Mouse (Mus musculus) bone marrow, adult 2 months (tissue): Measurements from ENCODE around the gene Csnk2b. TPM values are rescaled to one million over a fixed set of nuclear protein-coding genes. Genes with fewer than 3 reads are reported as not detected.

ENCODE experiments used
- H3K27ac ChIP-seq: fragments of 200-500 bp; 2 replicates; pipeline ENCODE4 v1.5.1; 2012; ENCODE audit warnings: low read depth, mild to moderate bottlenecking, control low read depth, inconsistent platforms, low read length; ENCODE audit not compliant: control insufficient read depth, poor library complexity, insufficient read depth
- H3K4me1 ChIP-seq: fragments of 200-500 bp; 2 replicates; pipeline ENCODE4 v1.6.1; 2011; ENCODE audit warnings: low read length; ENCODE audit not compliant: control insufficient read depth, insufficient read depth
- H3K4me3 ChIP-seq: fragments of 200-500 bp; replicated peaks from 2 replicates; pipeline ENCODE3; 2011; ENCODE audit warnings: mild to moderate bottlenecking, low read depth, low read length, control low read depth; ENCODE audit not compliant: control insufficient read depth
- CTCF ChIP-seq: fragments of 200-500 bp; IDR thresholded peaks from 2 replicates; pipeline ENCODE4 v1.5.1; 2011; ENCODE audit warnings: low read length, control low read depth; ENCODE audit not compliant: control insufficient read depth, insufficient read depth
- POLR2A ChIP-seq: fragments of 200-500 bp; IDR thresholded peaks from 2 replicates; pipeline ENCODE4 v1.6.1; 2011; ENCODE audit warnings: low read depth, mild to moderate bottlenecking, control low read depth, low read length, borderline replicate concordance; ENCODE audit not compliant: control insufficient read depth
- whole genome bisulfite sequencing: fragments of 180-500 bp; shearing (Covaris S2); methylation state at CpG from one replicate; pipeline ENCODE4 v1.1.7; 2018; 5-methylcytosine and 5-hydroxymethylcytosine counted together
- polyA plus RNA-seq: library from polyadenylated mRNA; stranded (reverse); fragments of >200 nt; gene quantifications from 2 replicates; pipeline ENCODE4 v1.2.4, GENCODE M21; 2011; ENCODE audit warnings: low replicate concordance; ENCODE audit not compliant: missing spikeins, insufficient read depth, insufficient read length

Gene Csnk2b
- polyA plus RNA-seq, 1 experiment, result 166 TPM

DNA sequence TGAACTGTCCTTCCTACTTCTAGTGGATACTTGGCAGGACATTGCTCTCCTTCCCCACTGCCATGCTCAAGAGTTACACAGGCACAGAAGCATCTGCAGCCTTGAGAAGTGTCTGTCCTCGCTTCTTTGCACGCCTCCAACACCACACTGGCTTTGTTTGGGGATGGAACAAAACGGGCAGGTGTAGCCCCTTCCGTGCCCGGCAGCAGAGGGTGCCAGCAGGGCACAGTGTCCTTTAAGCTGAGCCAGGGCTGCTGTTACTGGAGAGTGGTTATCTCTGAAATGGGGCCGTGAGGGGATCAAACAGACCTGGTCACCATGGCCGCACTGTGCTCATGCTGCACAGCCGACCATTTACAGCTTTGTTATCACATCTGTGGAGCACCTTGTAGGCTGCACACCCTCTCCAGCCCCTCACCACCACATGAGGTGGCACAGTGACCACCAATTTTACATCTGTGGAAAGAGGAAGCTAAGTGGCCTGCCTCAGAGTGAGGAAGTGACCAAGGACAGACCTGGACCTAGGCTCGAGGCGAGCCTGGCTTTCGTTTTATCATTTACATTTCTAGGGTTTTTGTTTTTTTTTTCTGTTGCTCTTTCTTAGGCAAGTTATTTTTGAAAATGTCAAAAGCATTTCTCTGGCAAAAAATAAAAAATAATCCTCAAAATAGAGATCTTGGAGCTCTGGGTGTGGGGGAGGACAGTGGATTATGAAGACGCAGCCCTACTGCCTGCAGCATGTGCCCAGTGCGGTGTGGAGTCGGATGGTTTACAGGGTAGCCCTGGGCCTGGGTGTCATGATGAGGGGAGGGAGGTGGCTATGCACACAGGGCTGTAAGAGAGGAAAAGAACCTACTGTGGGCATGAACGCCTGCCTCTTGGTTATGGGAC is 27.1 kb downstream of the Csnk2b start:
- no peaks in the 10 kb centered on the region for H3K4me1 ChIP-seq
- TF ChIP-seq CTCF (no peak), POLR2A (no peak)
- no peak overlapping the region for H3K27ac ChIP-seq
- H3K4me3 ChIP-seq, result no peak overlapping the region
- 78% methylated on average over 15 of the region's 15 CpGs for WGBS

- WGBS, result 80% methylated on average over 14 of the region's 14 CpGs
- TF ChIP-seq CTCF, result no peak
- no peak for TF ChIP-seq POLR2A
- Histone ChIP-seq H3K4me3 (no peak overlapping the region), H3K27ac (no peak overlapping the region), H3K4me1 (no peaks in the 10 kb centered on the region; the same call in 1 of the 2 replicates)
Observed at GRCm38 (mm10) chr17:35092403-35093198, 29.3 kb downstream of the Csnk2b start.

- H3K4me1 ChIP-seq, result no peaks in the 10 kb centered on the region; the same call in 1 of the 2 replicates
- peak overlapping the region; percentile 44 for H3K4me3 ChIP-seq
- H3K27ac ChIP-seq, result peak overlapping the region; percentile 14
- TF ChIP-seq POLR2A (peak; percentile 50; the same call in 1 of the 2 replicates), CTCF (no peak)
- 65% methylated on average over 8 of the region's 8 CpGs for WGBS
Observed at GRCm38 (mm10) chr17:35090166-35090932, 31.5 kb downstream of the Csnk2b start.

DNA sequence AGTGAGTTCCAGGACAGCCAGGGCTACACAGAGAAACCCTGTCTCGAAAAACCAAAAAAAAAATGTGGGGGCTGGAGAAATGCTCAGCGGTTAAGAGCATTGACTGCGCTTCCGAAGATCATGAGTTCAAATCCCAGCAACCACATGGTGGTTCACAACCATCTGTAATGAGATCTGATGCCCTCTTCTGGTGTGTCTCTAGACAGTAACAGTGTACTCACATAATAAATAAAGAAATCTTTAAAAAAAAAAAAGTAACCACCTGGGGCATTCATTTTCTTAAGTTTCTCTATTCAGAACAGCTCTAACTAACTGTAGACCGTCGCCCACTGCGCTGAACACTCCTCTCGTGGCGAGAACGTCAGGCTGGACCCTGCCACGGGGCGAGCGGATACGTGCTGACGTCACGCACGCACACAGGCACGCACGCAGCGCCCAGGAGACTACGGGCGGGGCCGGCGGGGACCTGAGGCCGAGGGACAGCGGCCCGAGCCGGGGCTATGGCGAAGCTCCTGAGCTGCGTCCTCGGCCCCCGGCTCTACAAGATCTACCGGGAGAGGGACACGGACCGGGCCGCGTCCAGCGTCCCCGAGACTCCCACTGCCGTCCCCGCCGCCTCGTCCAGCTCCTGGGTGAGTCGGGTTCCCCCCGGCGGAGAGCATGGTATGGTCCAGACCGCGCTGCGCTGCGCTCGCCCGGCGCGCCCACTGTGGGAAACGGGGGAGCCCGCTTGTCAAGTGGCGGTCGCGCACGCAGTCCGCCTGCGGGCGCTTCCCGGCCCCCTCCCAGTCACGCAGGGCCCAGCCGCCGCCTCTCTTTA is 32.8 kb downstream of the Csnk2b start, which contains the start of gene Abhd16a:
Abhd16a (plus strand) TSS at position 439 of the 820 bp plus-strand sequence.
- Histone ChIP-seq H3K4me1 (no peaks in the 10 kb centered on the region; the same call in none of the 2 replicates), H3K27ac (peak within 1 kb of the TSS; percentile 97), H3K4me3 (peak within 1 kb of the TSS; percentile 71)
- 2% methylated on average over 67 of the region's 67 CpGs for WGBS
- no peak for TF ChIP-seq CTCF
- TF ChIP-seq POLR2A, result peak; percentile 82; the same call in 1 of the 2 replicates

- WGBS, result 31% methylated on average over 2 of the region's 2 CpGs
- no peak for TF ChIP-seq POLR2A
- TF ChIP-seq CTCF, result no peak
- H3K4me3 ChIP-seq, result no peak overlapping the region
- H3K27ac ChIP-seq, result no peak overlapping the region
- no peaks in the 10 kb centered on the region; the same call in none of the 2 replicates for H3K4me1 ChIP-seq
Observed at GRCm38 (mm10) chr17:35088151-35088550, 33.7 kb downstream of the Csnk2b start.

GRCm38 (mm10) chr17:35085208-35085865 is 36.5 kb downstream of the Csnk2b start, which contains the start of gene Ly6g6f:
TSS of gene Ly6g6f (minus strand) at chr17:35085610.
- TF ChIP-seq POLR2A, result no peak
- TF ChIP-seq CTCF, result no peak
- 0 out of 2 replicates have a peak within 1 kb of the TSS, but pooled peaks have one; percentile 9 for H3K27ac ChIP-seq
- 59% methylated on average over 7 of the region's 7 CpGs for WGBS
- no peaks in the 10 kb centered on the region; the same call in none of the 2 replicates for H3K4me1 ChIP-seq
- peak within 1 kb of the TSS; percentile 15 for H3K4me3 ChIP-seq

DNA sequence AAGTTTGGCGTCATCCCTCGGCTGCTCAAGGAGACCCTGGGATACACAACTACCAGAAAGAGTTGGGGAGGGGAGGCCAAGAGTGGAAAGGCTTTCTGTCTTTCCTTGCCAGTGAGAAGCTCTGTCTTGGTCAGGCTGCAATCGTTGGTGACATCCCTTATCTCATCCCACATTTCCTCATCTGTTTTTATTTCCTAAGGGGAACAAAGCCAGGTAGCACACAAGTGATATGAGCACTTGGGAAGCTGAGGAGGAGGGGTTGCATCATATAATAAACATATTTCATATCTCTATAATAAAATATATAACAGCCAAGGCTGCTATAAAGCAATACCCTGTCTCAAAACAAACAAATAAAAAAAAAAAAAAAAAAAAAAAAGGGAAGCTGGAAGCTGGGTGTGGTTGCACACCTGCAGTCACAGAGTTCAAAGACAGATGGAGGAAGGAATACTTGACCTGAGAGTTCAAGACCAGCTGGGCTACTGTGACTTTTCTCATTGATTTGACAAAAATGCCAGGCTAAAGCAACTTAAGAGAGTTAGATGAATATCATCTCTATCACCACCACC is 37.8 kb downstream of the Csnk2b start:
- 57% methylated on average over 3 of the region's 3 CpGs for WGBS
- Histone ChIP-seq H3K4me3 (no peak overlapping the region), H3K4me1 (no peaks in the 10 kb centered on the region; the same call in none of the 2 replicates), H3K27ac (no peak overlapping the region)
- no peak for TF ChIP-seq POLR2A
- no peak for TF ChIP-seq CTCF
